Mouse (Mus musculus) NIH3T3 (cell line): ENCODE results near the gene Prrc2b.

ENCODE experiments used
- DNase-seq: peaks from one replicate; pipeline ENCODE4 v3.0.0-alpha.2; 2012; ENCODE audit warnings: low read depth

Gene Prrc2b

DNA sequence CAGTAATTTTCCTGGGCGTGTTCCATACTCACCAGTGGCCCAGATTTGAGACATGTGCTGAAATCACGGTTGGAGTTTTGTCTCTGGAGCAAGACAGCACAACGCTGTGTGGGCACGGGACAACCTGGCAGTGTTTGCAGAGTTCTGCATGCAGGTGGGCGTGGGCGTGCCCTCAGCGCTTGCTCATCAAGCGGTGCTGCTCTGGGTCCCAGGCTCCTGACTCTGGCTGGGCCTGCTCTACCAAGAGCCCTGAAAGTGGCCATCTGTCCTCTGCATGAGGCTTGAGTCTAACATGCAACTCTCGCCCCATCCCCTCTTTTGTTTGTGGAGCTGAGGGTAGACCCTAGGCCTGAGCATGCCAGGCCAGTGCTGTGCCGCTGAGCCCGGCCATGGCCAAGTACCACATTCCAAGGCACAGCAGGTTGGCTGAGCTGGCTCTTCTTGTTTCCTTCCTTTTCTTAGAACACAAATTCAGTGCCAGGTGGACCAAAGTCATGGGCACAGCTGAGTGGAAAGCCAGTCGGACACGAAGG, 36.2 kb downstream of the Prrc2b start:
- no peak for DNase-seq

DNA sequence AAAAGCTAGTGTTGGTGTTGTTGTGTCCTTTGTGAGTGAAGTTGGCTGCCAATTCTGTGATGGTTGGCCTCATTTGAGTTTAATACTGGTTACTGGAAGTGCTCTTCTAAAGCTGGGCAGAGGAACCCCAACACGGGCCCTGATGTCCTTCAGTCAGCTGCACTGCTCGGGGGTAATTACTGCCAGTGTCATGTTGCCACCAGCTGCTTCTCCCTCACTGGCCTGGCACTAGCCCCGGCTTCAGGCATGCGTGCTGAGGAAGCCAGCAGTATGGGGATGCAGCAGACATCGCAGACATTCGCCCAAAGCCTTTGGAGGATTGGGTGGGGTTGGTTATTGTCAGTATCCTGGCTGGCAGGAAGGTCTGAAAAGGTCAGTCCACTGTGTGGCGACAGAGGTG, 36.8 kb downstream of the Prrc2b start:
- DNase-seq = no peak

DNA sequence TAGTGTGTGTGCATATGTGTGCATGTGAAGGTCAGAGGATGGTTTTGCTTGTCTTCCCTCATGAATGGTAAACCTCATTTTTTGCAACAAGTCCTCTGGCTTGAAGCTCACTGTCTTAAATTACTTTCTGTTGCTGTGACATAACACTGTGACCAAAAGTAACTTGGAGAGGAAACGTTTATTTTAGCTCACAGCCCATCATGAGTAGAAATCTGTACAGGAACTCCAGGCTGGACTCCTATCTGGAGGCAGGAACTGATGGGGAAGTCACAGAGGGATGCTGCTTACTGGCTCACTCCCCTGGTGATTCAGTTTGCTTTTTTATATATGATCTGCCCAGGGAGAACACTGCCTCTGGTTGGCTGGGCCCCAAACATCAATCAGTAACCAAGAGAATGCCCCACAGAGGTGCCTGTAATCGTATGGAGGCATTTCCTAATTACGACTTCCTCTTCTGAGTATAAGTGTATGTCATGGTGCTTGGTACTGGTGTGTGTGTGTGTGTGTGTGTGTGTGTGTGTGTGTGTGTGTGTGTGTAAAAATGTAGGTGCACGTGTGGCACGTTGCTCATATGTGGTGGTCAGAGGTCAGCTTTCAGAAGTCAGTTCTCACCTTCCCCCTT, 38.3 kb downstream of the Prrc2b start:
- no peak for DNase-seq

DNA sequence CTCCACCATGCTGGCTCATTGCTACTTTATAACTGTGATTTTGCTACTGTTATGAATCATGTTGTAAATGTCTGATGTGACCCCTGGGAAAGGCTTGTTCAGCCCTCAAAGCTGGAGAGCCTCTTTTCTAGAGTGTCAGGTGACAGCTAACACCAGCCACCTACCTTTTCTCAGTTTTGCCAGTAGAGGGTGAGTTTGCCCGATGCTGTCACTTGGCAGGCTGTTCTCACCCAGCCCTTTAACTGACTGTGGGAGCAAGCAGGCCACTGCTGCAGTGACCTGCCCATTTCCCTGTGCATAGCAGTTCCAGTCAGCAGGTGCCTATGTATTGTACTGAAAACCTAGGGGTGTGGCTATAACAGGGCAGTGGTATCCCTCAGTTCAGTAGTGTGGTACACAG, 39.7 kb downstream of the Prrc2b start:
- DNase-seq = no peak

DNA sequence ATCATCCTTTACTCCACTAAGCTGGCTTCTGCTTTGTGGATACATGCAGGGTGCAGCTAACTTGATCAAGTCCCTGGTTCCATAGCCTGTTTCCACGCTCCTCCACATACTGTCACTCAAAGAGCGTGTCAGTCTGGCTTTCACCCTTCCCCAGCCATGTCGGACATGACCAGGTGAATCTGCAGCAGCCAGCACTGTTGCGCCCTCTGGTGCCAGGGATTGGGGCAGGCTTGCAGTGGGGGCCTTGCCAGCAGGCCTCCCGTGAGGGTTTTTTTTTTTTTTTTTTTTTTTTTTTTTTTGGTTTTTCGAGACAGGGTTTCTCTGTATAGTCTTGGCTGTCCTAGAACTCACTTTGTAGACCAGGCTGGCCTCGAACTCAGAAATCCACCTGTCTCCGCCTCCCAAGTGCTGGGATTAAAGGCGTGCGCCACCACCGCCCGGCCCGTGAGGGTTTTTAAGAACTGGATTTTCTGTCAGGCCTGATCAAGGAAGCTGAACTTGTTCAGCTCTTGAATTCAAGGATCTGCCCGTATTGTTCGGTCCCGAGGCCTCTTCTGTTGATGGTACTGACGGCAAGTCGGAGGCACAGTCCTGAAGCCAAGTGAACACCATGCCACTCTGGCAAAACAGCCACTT, 41.1 kb downstream of the Prrc2b start:
- peak; percentile 78 for DNase-seq

DNA sequence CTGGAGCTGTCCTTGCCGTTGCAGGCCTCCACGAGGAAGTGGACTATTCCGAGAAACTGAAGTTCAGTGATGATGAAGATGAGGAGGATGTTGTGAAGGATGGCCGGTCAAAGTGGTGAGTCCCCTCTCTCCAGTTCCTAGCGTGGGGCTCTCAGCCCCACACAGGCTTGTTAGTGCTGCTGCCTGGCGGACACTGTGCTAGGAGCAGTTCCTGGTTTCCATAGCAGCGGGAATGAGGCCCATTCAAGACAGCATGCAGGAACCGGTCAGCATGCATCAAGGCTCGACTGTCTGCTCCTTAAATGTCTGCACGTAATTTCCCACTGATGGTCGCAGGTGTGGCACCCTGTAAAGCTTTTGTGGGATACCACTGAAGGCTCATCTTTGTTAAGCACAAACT, 48.1 kb downstream of the Prrc2b start:
- DNase-seq = no peak

DNA sequence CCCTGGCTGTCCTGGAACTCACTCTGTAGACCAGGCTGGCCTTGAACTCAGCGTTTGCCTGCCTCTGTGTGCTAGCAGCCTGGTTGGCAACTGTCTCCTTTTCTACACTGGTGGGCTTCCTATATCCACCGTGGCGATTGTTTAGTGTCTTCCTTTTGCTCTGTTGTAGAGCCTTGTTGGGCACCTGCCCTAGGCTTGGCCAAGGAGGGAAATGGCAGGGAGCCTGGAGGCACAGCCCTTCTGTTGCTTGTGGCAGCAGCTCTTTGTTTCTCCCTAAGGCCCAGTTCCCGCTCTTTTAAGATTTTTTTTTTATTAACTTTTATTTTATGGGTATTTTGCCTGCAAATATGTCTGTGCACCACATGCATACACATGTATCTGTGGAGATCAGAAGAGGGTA, 49.2 kb downstream of the Prrc2b start:
- DNase-seq = no peak

DNA sequence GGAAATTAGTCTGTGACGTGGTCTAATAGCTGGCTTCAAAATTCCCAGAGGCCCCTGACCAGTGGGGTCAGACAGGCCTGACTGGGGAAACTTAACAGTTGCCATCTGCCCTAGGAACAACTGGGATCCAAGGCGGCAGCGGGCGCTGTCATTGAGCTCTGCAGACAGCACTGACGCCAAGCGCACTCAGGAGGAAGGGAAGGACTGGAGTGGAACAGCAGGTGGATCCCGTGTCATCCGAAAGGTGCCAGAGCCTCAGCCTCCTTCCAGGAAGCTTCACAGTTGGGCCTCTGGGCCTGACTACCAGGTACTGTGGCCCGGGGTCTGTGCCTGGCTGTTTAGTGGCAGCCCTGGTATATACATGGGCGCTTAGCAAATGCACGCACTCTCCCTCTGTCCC, 49.8 kb downstream of the Prrc2b start:
- DNase-seq = no peak

DNA sequence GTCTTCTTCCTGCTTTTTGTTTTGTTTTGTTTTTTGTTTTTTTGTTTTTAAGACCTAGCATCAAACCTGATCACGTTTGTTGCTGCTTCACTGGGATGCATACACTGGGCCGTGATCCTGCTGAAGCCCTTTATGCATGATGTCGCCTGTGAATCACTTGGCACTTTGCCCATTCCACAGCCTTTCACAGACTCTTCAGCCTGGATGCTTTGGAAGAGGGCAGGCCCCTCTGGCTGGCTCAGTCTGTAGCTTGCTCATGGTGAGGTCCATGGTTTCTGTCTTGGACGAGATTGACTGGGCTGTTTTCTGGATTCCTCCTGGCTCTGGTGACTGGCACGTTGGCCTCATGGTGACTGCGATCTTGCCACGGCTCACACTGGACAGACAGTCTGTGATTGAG, 50.6 kb downstream of the Prrc2b start:
- peak; percentile 88 for DNase-seq

DNA sequence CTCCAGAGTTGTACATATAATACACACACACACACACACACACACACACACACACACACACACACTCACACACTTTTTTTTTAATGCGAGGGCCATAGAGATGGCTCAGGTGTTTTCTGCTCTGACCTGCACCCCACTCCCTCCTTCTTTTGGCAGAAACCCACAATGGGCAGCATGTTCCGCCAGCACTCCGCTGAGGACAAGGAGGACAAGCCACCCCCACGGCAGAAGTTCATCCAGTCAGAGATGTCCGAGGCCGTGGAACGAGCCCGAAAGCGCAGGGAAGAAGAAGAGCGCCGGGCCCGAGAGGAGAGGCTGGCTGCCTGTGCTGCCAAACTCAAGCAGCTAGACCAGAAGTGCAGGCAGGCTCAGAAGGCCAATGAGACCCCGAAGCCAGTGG, 53.0 kb downstream of the Prrc2b start:
- no peak for DNase-seq

DNA sequence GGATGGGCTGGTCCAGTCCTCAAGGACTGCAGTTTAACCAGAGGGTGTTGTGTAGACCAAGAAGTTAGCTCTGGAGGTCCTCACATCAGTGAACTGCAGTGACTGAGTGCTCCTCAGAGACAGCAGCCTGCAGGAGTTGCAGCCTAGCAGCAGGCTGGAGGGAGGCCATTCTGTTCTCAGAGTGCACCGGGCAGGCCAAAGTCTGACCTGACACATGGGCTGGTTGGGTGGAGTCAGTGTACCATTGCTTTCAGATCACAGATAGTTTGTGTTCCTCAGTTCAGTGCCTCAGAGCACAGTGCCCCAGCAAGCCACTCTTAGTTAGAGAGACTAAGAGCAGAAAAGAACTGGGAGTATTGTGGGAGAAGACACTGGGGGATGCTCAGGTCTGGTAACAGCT, 56.8 kb downstream of the Prrc2b start:
- DNase-seq = no peak

DNA sequence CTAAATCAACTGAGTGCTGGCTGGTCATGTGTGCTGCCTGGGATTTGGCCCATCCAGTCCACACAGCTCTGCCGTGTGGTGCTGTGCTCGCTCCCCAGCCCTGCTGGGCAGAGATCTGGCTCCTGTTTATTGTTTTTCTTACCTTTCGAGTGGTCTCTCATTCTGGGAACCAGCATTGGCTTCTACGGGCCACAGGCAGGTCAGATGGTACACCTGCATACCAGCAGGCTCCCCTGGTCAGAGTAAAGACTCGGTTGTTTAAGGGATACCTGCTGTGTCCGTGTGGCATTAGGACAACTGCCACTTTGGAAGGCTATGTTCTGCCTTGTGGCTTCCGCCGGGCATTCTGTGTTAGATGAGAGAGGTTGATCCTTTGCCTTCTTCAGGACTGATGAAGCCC, 60.8 kb downstream of the Prrc2b start:
- DNase-seq = no peak

DNA sequence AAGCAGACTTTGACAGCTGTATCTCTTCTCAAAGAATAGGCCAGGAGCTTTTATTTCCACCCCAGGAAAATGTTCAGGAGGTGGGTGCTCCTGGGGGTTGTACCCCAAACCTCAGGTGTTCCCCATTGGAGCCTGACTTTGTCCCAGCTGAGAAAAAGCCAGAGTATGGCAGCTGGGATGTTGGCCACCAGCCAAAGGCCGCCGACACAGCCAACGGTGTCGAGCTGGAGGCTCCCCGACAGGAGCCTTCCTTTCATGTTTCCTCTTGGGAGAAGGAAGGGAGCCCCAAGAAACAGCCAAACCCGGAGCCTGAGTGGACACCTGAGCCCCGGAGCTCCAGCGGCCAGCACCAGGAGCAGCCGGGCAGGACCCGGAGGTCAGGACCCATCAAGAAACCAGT, 62.1 kb downstream of the Prrc2b start:
- DNase-seq = no peak

DNA sequence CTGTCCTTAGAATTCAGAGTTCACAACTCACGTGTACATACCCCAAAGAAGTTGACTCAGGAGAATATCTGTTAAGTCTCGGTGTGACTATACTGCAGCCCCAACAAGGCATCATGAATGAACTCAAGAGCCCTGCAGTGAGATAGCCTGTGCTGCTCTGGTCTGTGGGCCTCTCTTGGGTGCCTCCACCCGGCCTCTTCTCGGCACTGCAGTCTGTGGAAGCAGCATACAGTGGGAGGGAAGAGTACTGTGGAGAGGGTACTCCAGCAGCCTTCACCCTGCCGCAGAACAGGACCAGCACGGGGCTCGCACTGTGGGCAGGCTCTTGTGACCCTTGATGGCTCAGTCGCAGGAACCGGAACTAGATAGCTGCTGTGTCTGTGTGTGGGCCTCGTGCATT, 64.7 kb downstream of the Prrc2b start:
- DNase-seq = no peak

DNA sequence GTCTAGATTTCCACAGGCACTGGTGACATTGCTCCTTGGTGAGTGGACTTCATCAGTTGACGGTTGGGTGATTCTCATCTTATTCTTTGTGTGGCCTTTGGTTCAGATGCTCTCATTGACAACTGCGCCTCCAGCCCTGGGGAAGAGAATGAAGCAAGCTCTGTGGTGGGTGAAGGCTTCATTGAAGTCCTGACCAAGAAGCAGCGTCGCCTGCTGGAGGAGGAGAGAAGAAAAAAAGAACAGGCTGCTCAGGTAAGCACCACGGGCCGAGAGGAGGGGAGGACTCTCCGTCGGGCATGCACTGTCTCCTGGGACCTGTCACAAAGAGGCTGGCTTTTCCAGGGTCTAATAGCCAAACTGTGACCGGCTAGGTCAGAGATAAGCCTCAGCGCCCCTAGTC, 65.6 kb downstream of the Prrc2b start:
- DNase-seq = no peak

DNA sequence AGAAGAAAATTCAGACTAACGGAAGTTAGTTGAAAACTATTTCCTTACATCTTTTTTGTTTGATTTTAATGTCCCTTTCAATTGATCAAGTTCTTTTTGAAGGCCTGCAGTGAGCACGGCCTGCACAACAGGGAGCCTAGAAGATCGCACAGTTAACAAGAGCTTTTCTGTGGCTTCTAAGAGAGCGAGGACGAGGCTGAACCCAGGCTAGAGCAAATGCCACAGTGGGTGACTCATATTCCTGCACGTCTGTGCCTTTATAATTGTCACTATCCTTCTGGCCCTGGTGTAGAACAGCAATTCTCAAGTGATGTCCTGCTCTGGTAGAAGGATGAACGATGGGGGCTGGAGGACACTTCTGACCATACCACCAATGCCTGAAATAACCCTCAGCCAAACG, 66.8 kb downstream of the Prrc2b start:
- no peak for DNase-seq

DNA sequence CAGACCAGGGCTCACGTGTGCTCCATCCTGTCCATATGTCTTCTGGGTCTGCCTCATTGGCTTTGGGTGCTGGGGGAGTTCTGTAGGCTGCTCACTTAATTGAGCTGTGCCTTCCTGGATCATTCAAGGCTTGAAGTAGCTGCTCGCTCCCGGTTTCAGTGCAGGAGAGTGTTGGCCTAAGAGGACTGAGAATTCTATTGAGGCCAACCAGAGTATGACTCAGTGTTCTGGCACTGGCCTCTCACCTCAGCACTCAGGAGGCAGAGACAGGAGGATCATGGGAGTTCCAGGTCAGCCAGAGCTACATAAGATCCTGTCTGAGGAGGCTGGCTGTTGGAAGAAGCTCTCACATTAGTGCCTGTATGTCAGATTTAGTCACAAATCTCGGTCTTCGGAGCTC, 67.2 kb downstream of the Prrc2b start:
- DNase-seq = peak; percentile 32

DNA sequence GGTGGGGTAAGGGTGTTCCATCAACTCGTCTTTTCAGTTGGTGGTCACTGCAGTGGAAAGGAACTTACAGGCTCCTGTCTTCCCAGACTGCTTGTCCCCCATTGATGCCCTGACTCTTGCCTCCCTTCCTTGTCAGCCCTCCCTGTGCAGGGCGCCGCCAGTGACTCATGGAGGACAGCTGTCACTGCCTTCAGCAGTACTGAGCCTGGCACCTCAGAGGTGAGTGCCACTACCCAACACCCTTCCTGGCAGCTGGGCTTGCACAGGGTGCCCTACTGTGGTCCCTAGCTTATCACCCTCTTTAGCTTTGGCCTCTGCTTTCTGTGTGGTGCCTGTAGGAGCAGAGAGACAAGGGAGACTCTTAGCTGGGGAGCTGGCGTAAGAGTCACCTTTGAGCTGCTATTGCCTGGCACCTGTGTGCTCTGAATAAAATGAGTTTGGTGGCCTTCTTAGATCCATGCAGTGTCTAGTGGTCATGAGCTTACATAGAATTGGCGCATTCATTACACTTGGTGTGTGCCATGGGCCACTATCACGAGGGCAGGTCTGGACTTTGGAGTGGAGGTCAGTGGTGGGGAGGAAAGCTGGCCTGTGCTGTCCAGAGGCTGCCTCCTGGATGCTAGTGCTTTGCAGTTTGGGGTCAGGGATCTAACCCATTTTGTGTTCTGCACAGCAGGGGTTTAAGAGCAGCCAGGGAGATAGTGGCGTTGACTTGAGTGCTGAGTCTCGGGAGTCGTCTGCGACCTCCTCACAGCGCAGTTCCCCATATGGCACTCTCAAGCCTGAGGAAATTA, 67.9 kb downstream of the Prrc2b start:
- DNase-seq = no peak

DNA sequence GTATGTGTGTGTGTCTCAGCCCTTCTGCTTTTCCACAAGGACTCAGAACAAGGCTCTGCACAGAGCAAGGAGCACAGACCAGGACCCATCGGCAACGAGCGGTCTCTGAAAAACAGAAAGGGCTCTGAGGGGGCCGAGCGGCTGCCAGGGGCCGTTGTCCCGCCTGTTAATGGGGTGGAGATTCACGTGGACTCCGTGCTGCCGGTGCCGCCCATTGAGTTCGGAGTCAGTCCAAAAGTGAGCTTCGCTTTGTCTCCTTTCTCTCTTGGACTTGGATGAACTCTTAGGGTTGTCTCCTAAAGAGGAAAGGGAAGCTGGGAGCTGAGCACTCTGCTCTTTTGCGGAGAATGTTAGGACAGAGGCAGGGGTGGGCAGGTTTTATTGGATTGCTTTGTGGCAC, 68.6 kb downstream of the Prrc2b start:
- no peak for DNase-seq

DNA sequence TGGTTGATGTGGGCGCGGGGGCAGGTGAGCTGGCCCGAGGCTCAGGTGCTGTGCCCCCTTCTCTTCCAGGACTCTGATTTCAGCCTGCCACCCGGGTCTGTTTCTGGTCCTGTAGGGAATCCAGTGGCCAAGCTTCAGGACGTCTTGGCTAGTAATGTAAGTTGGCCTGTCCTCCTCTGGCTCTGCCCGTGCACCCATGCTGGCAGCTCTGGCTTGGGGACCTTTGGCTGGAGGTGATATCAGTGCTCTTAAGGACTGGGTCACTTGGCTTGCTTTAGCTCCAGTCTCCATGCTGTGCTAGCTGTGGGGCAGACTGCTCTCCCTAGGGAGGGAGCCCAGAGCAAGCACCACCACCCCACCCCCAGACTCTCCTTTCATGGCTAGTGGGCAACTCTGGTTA, 69.1 kb downstream of the Prrc2b start:
- no peak for DNase-seq

DNA sequence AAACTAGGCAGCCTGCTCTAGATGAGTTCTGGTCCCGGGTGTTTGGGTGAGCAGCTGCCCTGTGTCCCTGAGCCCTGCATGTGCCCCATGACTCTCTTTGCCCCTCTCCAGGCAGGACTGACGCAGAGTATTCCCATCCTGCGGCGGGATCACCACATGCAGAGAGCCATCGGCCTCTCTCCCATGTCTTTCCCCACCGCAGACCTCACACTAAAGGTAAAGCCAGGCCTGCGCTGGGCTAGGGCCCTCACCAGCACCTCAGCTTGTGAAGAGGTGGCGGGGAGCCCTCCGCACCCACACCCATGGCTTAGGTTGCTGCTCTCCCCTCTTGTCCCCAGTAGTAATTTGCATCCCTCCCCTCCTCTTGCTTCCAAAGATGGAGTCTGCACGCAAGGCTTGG, 70.1 kb downstream of the Prrc2b start:
- no peak for DNase-seq

DNA sequence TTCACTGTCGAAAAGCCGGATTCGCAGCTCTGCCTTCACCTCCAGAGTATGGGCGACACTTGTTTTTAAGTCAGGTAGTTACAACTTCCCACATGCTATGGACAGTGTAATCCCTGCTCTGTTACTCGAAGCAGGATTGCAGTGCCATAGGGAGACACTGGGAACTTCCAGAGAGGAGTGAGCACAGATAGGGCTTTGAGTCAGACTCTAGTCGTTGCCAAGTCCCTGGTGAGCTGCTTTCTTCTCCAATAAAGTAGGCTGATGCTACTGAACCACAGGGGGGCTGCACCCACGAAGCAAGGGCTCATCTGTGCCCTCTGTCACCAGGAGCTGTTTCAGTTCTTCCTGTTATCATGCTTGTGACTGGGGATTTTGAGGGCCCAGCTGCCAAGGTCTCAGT, 70.7 kb downstream of the Prrc2b start:
- no peak for DNase-seq

DNA sequence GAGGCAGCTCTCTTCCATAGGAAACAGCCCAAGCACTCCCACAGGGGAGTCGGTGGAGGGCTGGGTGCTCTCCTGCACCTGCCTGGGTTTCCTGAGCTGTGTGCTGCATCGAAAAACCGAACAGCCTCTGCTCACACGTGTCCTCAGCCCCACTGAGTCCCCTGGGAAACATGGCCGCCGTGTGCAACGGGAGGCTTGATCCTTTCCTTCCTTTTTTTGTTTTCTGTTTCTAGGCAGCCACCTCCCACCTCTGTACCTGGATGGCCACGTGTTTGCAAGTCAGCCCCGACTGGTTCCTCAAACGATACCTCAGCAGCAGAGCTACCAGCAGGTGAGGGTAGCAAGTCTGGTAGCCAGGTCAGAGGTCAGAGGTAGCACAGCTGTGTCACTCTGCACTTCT, 71.2 kb downstream of the Prrc2b start:
- DNase-seq = no peak
